Mouse (Mus musculus): ENCODE data around the gene Josd1.

GRCm38 (mm10) chr15:79630471-79630870, 57.2 kb downstream of the Josd1 start:
- no peak for TF ChIP-seq POLR2A (IDR thresholded peaks at IDR 0.05; ENCODE audit: insufficient read length, low read depth)
- TF ChIP-seq MAX (IDR thresholded peaks at IDR 0.05; ENCODE audit: low read depth): no peak
- TF ChIP-seq USF1 (IDR thresholded peaks at IDR 0.05; ENCODE audit: low read depth): no peak
- no peak for TF ChIP-seq POLR2AphosphoS2 (IDR thresholded peaks at IDR 0.05; ENCODE audit: insufficient read length, low read depth)
- no peak for TF ChIP-seq TCF12 (IDR thresholded peaks at IDR 0.05; ENCODE audit: insufficient read depth, poor library complexity, severe bottlenecking)
- no peak for TF ChIP-seq CEBPB (IDR thresholded peaks at IDR 0.05; ENCODE audit: insufficient read depth, poor library complexity, severe bottlenecking)
